Mouse (Mus musculus): ENCODE data around the gene Syngap1.
"Not testable (repeated sequence)": the region's sequence is repeated elsewhere in the genome, so short reads cannot be mapped to it uniquely, and the experiment has no call there.

The Syngap1 gene

DNA sequence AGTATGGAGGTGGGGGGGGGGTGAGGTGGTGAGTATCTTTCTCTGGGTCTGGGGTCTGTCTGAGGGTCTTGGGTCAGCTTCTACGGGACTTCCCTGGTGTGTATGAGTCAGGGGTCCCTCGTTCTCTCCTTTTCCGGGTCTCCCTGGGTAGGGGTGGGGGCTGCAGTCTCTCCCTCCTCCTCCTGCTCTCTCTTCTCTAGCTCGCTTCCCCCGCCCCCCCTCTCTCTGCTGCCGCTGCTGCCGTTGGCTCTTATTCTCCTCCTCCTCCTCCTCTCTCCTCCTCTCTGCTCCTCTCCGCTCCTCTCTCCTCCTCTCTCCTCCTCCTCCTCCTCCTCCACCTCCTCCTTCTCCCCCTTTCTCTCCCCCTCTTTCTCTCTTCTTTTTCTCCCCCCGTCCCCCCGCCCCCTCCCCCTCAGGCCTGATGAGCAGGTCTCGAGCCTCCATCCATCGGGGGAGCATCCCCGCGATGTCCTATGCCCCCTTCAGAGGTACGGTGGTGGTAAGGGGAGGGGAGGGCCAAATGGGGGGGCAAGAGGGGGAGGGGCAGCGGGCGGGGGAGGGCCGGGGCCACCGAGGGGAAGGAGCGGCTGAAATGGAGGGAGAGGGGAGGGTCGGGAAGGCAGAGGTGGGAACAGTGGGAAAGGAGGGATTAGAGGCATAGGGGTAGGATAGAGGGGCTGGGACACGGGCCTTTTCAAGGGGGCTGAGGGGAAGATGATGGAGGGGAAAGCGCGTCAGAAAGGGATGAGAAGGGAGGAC lies at the start of gene Syngap1:
TSS of gene Syngap1 (plus strand) at position 223 of the 759 bp plus-strand sequence.
- no peak for DNase-seq

DNA sequence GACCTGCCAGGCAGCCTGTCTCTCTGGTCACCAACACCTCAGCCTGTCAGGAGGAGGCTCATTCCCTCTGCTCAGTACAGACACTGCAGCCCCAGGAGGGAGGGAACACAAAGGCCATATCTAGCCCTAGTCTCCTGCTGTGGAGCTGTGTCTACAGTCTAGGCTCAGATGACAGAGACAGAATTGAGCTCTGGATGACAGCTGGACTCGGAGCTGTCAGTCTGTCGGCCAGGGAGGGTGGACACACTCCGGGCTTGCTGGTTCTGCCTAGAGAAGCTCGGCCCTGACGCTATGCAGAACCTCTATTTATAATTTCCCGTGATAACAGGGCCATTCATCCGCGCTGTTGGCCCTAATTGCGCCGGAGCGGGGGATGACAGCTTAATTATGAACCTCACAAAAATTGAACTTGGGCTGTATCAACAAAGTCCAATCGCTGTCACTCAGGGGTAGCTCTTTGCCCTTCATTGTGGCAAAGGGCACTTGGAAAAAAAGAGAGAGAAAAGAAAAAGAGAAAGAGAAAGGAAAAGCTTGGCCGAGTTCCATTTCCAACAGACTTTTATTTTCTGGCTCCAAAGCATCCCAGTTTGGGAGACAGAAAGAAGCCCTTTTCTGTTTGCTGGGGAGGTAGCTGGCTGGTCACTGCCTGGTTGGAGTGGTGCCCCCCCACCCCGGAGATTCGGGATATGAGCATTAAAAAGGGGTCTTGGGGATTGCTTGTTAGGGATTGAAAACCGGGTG lies 48.2 kb upstream of the Syngap1 start:
- DNase-seq: no peak

DNA sequence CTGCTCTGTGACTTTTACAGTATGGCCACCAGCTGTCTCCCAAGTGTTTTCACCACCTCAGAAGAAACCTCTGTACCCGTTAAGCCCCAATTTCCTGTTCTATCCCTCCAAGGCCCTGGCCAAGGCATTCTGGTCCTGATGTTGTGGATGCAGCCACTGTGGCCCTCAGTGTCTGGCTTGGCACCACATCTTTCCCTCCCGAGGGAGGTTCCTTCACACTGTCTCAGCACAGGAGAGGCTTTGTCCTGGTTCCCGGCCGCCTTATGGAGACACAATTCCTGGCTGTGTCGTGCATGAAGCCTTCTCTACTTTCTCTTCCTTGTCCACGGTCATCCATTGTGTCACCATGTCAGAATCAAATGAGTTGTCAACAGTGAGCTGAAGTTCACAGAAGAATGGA lies 47.6 kb upstream of the Syngap1 start:
- DNase-seq: no peak

DNA sequence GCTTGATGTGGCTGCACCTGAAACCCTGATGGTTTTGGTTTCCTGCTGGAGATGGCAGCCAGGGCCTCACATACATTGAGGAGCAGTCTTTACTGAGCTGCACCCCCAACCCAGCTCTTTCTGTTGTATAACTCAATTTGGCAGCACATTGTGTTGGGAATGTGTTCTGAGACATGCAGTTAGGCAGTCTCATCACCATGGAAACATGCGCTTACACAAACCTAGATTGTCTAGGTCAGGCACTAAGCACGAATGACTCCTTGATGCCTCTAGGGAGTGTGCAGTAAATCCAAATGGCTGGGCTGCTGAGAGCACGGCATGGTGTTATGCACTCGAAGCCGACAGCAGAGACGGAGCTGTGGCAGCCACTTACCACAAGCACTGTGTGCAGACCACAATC lies 46.7 kb upstream of the Syngap1 start:
- no peak for DNase-seq

DNA sequence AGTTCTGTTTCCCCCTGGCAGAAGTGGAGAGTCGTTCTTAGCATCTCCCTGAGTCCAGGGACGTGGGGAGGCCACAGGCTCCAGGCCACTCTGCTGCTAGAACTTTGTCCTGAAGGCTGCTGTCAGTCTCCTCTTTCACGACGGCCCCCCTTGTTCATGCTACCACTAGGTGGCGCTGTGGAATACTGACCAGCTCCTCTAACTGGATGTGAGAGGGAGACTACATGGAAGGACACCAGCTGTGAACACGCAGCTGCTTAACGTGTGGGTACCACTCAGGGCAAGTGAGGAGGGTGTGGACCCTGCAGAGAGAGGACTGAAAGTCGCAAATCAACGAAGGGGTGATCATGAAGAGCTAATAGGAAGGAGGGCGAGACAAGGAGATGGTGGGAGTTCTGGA lies 45.5 kb upstream of the Syngap1 start:
- peak; percentile 73 for DNase-seq

DNA sequence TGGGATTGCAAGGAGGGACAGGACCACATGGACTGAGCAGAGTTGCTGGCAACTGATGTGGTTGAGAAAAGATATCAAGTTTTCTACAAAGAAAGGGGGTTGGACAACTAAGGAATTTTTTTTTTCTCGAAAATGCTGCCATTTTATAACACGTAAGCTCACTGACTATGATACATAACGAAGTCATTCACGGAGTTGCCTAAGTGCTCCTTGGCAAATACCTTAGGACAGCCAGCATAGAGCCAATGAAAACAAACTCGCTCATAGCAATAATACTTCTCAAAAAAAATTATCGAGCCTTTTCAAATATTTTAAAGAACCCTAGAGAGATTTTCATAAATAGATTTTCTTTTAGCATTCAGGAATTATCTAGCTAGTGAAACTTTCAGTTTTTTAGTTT lies 40.1 kb upstream of the Syngap1 start:
- no peak for DNase-seq

DNA sequence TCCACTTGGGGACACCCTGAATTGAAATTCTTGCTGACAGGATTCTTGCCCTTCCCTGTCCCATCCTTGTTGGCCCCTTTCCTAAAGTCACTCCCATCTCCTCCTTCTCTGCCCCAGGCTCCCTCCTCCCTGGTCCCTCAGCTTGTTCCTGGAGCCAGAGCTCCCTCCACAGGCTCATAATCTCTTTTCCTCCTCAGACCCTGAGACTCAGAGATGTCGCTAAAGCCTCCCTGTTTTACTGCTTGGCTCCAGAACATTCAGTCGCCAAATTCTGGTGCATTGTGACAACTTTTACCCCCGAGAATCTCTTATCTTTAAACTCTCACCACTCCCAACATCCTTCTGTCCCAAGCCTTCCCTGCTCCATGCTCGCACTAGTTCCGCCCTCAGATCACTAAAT lies 36.7 kb upstream of the Syngap1 start:
- DNase-seq: no peak

DNA sequence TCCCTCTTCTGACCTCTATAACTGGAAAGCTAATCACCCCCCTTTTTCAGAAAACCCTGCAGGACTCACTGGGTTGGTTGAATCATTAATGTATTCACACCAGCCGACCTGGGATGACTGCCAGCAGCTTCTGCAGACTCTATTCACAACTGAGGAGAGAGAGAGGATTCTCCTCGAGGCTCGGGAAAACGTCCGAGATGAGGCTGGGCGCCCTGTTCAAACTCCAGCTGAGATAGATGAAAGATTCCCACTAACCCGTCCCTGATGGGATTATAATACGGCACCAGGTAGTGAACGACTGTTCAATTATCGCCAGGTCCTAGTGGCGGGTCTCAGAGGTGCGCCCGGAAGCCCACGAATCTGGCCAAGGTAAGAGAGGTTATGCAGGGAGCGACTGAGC lies 33.5 kb upstream of the Syngap1 start:
- DNase-seq: peak; percentile 56

DNA sequence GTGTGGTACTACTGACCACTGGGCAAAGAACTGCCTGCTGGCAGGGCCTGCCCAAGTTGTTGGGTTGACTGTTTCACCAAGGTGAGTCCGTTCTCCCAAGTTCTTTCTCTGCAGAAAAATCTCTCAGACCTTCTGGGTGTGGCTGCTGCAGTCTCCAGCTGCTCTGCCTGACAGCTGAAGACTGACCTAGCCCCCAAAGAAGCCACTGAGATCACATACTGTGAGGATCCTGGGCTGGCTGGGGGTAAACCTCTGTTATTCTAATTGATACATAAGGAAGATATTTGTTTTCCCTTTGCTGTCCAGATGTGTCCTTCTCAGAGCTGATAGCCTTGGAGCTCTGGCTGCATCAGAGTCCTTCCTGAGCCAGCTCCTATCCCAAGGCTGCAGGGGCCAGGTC lies 25.8 kb upstream of the Syngap1 start:
- DNase-seq: no peak

DNA sequence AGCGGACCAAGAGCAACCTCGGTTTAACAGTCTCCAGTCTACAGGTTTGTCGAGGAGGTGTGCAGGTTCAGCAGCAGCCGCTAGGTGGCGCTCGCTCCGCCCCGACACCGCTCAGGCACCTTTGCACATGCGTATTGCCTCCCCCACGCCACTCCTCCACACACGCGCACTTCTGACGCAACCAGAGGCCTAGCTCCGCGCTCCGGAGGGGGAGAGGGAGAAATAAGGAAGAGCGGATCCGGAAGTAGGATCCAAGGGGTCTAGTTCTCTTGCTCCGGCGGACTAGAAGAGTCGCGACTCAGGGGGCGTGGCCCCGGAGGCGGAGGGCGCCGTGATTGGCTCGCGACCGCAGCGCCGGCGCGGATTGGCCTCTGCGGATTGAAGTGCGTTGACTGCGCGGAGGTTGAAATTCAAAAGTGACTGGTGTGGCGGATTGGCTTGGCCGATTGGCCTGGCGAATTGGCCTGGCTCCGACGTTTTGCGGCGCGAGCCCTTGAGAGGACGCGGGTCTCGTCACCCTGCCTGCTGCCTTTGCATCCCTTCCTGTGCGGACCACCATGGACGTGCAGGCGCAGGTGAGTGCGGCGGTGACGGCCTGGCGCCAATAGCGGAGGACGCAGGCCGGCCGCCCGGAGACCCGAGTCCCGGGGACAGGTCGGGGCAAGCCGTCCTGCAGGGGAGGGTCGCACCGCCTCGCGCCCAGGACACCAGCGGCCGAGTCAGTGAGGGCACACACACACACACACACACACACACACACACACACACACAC lies 24.2 kb upstream of the Syngap1 start, which contains the start of gene Kifc5b:
TSS of gene Kifc5b (plus strand) at position 381 of the 772 bp plus-strand sequence.
- peak; percentile 99 for DNase-seq

DNA sequence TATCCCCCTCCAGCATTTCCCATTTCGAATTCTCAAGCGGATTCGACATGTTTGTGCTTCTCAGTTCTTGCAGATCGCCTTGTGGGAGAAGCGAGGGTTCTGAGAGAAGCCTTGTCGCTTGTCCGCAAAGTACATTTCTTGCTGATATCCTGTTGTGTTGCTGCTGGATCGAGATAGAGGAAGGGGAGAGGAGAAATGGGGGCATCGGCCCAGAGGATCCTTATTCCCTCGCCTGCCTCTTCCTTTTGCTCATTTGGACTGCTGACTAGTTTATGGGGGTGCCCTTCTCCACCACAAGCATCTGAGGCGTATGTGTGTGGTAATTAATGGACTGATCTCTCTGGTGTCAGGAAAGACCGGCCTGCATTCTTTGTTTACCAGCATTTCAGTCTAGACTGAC lies 23.5 kb upstream of the Syngap1 start:
- not testable (repeated sequence) for DNase-seq

DNA sequence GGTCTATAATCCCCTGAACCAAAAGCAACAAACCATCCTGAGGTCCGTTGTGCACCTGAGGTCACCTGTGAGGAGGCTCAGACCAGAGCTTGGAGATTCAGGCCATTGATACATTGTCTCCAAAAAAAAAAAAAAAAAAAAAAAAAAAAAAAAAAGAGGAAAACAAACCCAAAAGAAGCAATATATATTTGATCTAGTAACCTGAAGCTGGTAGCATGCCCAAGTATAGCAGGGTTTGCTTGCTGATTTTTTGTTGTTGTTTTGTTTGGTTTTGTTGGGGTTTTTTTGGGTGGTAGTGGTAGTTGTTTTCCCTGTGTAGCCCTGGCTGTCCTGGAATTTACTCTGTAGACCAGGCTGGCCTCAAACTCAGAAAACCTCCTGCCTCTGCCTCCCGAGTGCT lies 22.7 kb upstream of the Syngap1 start:
- DNase-seq: no peak

DNA sequence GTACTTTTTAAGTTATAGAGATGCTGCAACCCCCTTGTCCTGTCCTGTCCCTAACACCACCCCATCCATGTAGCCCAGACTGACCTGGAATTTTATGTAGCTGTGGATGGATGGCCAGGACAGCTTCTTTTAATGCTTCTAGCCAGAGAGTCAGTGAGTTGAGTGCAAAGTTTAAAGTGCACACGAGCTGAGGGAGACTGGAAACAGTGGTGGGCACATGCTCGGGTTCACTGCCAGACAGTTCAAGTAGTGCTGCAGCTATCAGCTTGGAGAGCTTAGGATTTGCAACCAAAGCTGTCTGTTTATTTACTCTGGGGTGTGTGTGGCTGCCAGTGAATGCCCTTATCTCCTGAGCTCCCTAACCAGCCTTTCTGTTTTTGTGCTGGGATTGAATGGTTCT lies 21.5 kb upstream of the Syngap1 start:
- not testable (repeated sequence) for DNase-seq

DNA sequence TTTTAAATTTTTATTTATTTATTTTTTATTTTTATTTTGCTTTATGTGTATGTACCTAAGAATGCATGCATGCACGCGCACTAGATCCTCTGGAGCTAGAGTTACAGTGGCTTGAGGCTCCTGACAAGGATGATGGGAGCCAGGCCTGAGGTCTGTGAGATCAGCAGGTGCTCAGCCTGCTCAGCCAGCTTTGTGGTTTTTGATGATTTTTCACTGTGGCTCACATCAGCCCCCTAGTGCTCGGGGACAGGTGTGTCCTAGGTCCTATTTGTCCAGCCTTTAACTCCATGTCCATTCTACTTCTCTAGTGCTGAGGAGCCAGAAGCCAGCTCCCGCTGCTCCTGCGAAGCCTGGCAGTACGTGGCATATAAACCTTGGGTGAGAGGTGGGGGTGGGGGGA lies 18.7 kb upstream of the Syngap1 start:
- DNase-seq: not testable (repeated sequence)

DNA sequence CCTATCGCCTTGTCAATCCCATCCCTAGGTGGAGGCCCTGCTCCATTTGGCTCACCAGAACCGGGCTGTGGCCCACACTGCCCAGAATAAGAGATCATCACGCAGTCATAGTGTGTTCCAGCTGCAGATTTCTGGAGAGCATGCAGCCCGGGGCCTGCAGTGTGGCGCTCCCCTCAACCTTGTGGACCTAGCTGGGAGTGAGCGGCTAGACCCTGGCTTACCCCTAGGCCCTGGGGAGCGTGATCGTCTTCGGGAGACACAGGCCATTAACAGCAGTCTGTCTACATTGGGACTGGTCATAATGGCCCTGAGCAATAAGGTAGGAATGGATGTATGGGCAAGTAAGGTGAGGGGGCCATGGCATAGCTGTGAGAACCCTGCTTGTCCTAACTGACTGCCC lies 15.6 kb upstream of the Syngap1 start:
- not testable (repeated sequence) for DNase-seq

DNA sequence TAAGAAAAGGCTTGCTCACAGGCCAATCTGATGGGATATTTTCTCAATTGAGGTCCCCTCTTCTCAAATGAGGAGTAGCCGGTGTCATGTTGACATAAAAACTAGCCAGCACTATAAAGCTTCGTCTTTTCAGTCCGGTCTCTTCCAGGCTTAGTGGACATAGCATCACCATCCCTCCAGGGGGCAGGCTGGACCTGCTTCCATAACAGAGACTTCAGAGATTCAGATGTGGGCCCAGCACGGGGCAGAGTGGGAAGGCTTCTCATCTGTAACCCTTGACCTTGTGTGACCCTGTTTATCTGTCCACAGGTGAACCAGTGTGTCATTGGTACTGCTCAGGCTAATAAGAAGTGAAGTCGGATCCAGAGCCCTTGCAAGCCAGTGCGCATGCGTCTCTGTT lies 9.3 kb upstream of the Syngap1 start:
- DNase-seq: peak; percentile 53

DNA sequence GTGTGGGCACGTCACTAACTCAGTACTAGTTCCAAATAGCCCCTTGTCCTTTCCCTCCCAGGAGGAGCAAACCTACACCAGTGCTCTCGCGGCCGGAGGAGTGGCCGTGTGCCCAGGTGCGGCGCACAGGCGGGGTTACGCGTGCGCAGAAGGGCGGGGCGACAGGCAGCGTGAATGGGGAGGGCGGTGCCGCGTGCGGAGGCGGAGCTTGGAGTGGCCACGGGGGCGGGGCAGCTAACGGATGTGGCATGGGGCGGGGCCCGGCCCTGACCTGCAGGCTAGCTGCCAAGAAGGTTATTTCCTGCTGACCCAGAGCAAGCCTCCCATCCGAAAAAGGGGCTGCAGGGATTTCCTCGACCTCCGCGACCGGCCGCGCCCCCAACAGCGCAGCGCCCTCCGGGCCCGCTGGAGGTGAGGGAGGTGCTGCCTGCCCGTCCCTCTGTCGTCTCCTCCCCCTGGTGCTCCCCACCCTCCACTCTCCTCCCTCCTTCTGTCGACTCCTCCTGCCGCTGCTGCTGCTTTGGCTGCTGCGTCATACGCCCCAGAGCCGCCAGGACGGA lies 8.1 kb upstream of the Syngap1 start, which contains the start of gene Phf1:
TSS of gene Phf1 (plus strand) at position 214 of the 560 bp plus-strand sequence.
- peak; percentile 99 for DNase-seq

DNA sequence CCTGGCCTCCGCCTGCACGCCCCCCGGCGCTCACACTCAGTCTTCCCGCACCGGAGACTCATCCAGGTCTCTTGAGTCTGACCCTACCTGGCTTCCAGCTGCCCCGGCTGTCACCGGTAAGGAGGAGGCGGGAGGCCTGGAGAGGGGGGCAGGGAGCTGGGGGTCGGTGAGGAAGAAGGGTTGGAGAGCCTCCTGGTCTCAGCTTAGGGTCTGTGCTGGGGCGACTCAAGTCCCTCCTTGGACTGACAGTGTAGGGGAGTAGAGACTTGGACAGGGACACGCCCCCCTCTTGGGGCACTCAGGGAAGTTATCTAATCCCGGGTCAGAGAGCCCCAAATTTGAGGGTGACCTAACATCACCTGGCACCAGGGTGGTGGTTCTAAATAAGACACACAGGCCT lies 7.6 kb upstream of the Syngap1 start:
- no peak for DNase-seq

DNA sequence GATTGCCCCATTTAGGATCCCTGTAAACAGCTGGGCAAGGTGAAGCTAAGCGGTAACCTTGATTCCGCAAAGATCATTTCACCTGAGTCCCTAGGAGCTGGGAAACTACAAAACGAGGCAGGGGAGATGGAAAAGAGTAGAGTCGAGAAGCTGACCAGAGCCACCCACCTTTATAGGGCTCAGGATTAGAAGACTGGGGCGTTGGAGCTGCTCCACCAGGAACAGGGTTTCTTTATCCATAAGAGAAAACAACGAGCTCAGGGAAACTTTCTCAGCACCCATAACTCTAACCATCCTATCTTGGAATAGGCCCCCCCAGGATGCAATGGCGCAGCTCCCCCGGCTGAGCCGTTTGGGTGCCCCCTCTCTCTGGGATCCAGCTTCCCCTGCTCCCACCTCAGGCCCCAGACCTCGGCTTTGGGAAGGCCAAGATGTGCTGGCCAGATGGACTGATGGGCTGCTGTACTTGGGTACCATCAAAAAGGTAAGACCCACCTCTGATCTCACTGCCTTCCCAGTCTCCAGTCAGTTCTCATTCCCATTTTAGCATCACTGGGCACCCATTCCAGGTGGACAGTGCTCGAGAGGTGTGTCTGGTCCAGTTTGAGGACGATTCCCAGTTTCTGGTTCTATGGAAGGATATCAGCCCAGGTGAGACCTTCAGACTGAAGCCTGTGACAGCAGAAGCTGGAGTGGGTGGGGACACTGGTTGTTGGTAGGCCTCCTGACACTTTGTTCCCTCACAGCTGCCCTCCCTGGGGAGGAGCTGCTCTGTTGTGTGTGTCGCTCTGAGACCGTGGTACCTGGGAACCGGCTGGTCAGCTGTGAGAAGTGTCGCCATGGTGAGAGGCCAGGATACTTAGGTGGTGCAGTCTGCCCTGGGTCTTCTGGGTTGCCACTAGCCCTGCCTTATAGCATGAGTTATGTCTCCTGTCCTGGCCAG lies 6.9 kb upstream of the Syngap1 start:
- no peak for DNase-seq

DNA sequence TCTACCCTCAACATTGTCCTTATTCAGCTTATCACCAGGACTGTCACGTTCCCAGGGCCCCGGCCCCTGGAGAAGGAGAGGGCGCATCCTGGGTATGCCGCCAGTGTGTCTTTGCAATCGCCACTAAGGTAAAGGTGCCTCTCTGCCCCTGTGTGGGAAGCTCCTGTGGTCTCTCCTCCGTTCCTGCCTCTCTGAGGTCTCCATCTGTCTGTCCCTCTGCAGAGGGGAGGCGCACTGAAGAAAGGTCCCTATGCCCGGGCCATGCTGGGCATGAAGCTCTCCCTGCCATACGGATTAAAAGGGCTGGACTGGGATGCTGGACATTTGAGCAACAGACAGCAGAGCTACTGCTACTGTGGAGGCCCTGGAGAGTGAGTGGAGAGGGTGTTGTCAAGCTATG lies 6.0 kb upstream of the Syngap1 start:
- DNase-seq: no peak

DNA sequence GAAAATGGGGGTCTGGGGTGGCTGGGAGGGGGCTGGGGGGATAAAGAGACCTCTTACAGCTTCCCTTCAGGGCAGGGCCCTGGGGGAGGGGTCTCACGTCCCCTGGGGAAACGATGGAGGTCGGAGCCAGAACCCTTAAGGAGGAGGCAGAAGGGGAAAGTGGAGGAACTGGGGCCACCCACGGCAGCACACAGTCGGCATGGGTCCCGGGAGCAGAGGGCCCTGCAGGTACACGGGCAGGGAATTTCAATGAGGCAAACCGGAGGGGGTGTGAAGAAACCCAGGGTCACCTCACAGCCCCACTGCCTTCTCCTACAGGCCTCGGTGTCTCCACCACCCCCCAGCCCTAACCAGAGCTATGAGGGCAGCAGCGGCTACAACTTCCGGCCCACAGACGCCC lies 4.6 kb upstream of the Syngap1 start:
- DNase-seq: no peak

All from kidney, adult 18-20 months (tissue).